Mouse (Mus musculus): ENCODE measurements at regions not wholly inside any gene's neighbourhood (a gene's known extent, or its start where the extent isn't known, plus 50 kb on each side); places are given as distances from the start of the nearest gene placed in this dataset.

- TF ChIP-seq CTCF (IDR thresholded peaks at IDR 0.05; ENCODE audit: insufficient read depth, low read length) (no peak), POLR2A (IDR thresholded peaks at IDR 0.05; ENCODE audit: borderline replicate concordance, extremely low read depth, low read depth, low read length) (no peak)
These were observed 391.2 kb upstream of the Sel1l start for GRCm38 (mm10) chr12:92239956-92240699.

Data from lung, adult 2 months (tissue).